Mouse (Mus musculus) thymus, adult 2 months (tissue): ENCODE data around the gene Troap.

Experiments used
- CTCF ChIP-seq: fragments of 200-500 bp; IDR thresholded peaks from 2 replicates; pipeline ENCODE4 v1.5.1; 2012; ENCODE audit warnings: mild to moderate bottlenecking, control low read depth, low read length, moderate library complexity, borderline replicate concordance; ENCODE audit not compliant: control insufficient read depth, poor library complexity, insufficient read depth; ENCODE audit errors: extremely low read depth
- POLR2A ChIP-seq: fragments of 200-500 bp; IDR thresholded peaks from 2 replicates; pipeline ENCODE4 v1.6.1; 2012; ENCODE audit warnings: mild to moderate bottlenecking, low read length, control low read depth, moderate library complexity; ENCODE audit not compliant: control insufficient read depth, poor library complexity, insufficient read depth; ENCODE audit errors: extremely low read depth

DNA sequence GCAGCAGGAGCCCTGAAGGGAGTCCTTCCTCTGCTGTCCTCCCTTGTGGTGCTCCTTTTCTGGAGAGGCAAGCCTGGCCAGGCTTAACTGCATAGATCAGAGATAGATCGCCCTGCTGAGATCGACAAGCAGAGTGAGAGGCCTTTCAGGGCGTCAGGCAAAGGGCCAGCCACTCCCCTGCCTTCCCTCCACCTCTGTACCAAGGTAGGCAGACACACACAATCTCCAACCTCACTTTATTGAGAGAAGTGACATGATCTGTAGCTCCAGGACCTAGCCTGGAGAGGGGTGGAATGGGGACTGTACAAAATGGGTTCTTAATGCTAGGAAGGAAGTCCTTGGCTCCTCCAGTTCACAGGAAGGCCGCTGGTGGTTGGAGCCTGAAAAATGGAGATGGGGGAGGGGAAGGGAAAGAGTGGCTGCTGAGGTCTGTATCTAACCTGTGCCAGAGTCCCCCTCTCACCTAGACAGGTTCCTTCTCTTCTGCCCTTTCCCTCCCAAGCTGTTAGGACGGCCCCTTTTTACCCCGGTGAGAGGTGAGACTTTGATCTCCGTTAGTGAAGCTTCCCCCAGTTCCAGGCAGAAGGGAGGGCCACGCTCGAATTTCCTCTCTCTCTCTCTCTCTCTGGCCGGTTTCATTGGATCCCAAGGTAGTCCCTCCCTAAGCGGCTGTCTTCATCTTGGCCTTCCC is 9.6 kb downstream of the Troap start:
- TF ChIP-seq CTCF, result no peak
- TF ChIP-seq POLR2A, result no peak
